8 mouse cellular contexts compared by ENCODE assay signal in the genomic region with DNA sequence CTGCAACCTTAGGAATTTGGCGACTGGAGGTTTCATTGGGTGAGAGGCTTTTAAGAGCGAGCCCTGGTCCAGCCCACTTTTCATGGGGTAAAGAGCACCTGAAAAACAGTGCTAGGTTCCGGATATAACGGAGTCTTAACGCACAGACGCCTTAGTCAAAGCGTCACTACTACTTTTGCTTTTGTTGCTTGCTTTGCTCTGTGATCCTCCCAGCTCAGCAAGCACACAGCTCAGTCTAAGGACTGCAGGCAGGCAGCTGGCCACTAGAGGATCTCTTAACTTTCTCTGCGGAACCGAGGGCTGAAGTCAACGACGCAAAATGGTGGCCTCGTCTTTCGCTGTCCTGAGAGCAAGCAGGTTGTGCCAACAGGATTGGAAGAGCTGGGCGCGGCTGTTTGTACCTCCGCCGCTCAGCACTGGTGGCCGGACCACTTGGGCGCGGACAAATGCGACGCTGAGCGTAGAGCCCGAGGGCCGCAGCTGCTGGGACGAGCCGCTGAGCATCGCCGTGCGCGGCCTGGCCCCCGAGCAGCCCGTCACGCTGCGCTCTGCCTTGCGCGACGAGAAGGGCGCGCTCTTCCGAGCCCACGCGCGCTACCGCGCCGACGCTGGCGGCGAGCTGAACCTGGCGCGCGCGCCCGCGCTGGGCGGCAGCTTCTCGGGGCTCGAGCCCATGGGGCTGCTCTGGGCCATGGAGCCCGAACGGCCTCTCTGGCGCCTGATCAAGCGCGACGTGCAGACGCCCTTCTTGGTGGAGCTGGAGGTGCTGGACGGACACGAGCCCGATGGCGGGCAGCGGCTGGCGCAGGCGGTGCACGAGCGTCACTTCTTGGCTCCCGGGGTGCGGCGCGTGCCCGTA. TPM values are rescaled to one million over a fixed set of nuclear protein-coding genes. Genes with fewer than 3 reads are reported as not detected.
A peak's percentile ranks its signal among the peaks of the same experiment; 100 is the strongest.
DNase-seq lines count a peak whose midpoint lies in the region; ATAC-seq lines count a peak whose summit lies in the region.

Gene Acot2 (plus strand): TSS at position 279 of the 859 bp plus-strand sequence.

- H3K4me2 ChIP-seq in heart, embryonic 14.5 days (ENCODE audit: low read length): peak within 1 kb of the TSS; percentile 73
- H3K4me2 ChIP-seq in liver, embryonic 12.5 days: peak within 1 kb of the TSS; percentile 89

- H3K27me3 ChIP-seq in forebrain, embryonic 10.5 days (ENCODE audit: poor library complexity, severe bottlenecking): no peaks in the 10 kb centered on the region
- H3K27me3 ChIP-seq in heart, embryonic 14.5 days (ENCODE audit: control insufficient read depth, insufficient read depth, low read length): no peaks in the 10 kb centered on the region
- H3K27me3 ChIP-seq in liver, embryonic 12.5 days (replicated peaks): no peaks in the 10 kb centered on the region; the same call in 1 of the 2 replicates
- no peaks in the 10 kb centered on the region for H3K27me3 ChIP-seq in splenic B cell, adult 2 months (ENCODE audit: control insufficient read depth, insufficient read depth, low read length, poor library complexity, severe bottlenecking)

- DNase-seq in CD8-positive naive resting alpha-beta T cell, adult 2 months (ENCODE audit: low read depth in 2 of 2, low spot score in 2 of 2): peak; percentile 81 to 85
- peak; percentile 65 for DNase-seq in c-Kit-positive CD71-negative TER-119-negative erythroid progenitor cells, embryonic 14.5 days (ENCODE audit: low read depth)
- peak; percentile 81 for DNase-seq in forebrain, embryonic 10.5 days (ENCODE audit: extremely low spot score, low spot score)
- DNase-seq in kidney, postnatal 10 days: peak; percentile 85
- DNase-seq in naive thymus-derived CD4-positive, alpha-beta T cell, adult 2 months (ENCODE audit: low read depth): peak; percentile 95
- peak; percentile 91 for DNase-seq in splenic B cell, adult 2 months (ENCODE audit: low read depth, low spot score)

- peaks cover 5% of the 10 kb centered on the region for H3K9me3 ChIP-seq in forebrain, embryonic 10.5 days
- no peaks in the 10 kb centered on the region for H3K9me3 ChIP-seq in heart, embryonic 14.5 days (ENCODE audit: control insufficient read depth, low read length)
- H3K9me3 ChIP-seq in liver, embryonic 12.5 days (replicated peaks): no peaks in the 10 kb centered on the region

- peak; percentile 78 for ATAC-seq in heart, embryonic 14.5 days (ENCODE audit: insufficient number of reproducible peaks, insufficient read depth, low FRiP score, low read depth)
- ATAC-seq in liver, embryonic 12.5 days: peak; percentile 75

- peak within 1 kb of the TSS; percentile 65 for H3K4me3 ChIP-seq in forebrain, embryonic 10.5 days
- peak within 1 kb of the TSS; percentile 66 to 92 for H3K4me3 ChIP-seq in heart, embryonic 14.5 days (ENCODE audit: control insufficient read depth in 1 of 2, insufficient read depth in 1 of 2, low read depth in 1 of 2, low read length in 2 of 2)
- H3K4me3 ChIP-seq in liver, embryonic 12.5 days: peak within 1 kb of the TSS; percentile 68

- peak within 1 kb of the TSS; percentile 92 for H3K9ac ChIP-seq in heart, embryonic 14.5 days (ENCODE audit: low read length)
- H3K9ac ChIP-seq in liver, embryonic 12.5 days: peak within 1 kb of the TSS; percentile 74

- WGBS in forebrain, embryonic 10.5 days: under 1% methylated on average over 80 of the region's 80 CpGs
- under 1% methylated on average over 77 of the region's 80 CpGs for WGBS in heart, embryonic 14.5 days
- WGBS in liver, embryonic 12.5 days (ENCODE audit: insufficient replicate concordance): under 1% methylated on average over 80 of the region's 80 CpGs

- H3K4me1 ChIP-seq in forebrain, embryonic 10.5 days: peaks cover 15% of the 10 kb centered on the region
- peaks cover 9 to 14% of the 10 kb centered on the region in 2 experiments; a peak in 3 of 4 replicates for H3K4me1 ChIP-seq in heart, embryonic 14.5 days (ENCODE audit: control insufficient read depth in 2 of 2, insufficient read depth in 2 of 2, low read length in 2 of 2)
- peaks cover 23% of the 10 kb centered on the region for H3K4me1 ChIP-seq in liver, embryonic 12.5 days

- peak within 1 kb of the TSS; percentile 92 for H3K27ac ChIP-seq in forebrain, embryonic 10.5 days
- H3K27ac ChIP-seq in heart, embryonic 14.5 days (replicated peaks in 1 of 2; ENCODE audit: control insufficient read depth in 1 of 2, insufficient read depth in 1 of 2, low read depth in 2 of 2, low read length in 2 of 2): peak within 1 kb of the TSS; percentile 98 to 100
- H3K27ac ChIP-seq in liver, embryonic 12.5 days: peak within 1 kb of the TSS; percentile 80

- H3K36me3 ChIP-seq in forebrain, embryonic 10.5 days (replicated peaks): peaks cover 6% of the 10 kb centered on the region
- peaks cover 13% of the 10 kb centered on the region; the same call in 1 of the 2 replicates for H3K36me3 ChIP-seq in heart, embryonic 14.5 days (ENCODE audit: control insufficient read depth, insufficient read depth, low read length)
- H3K36me3 ChIP-seq in liver, embryonic 12.5 days: no peaks in the 10 kb centered on the region
- peaks cover 4% of the 10 kb centered on the region; the same call in 1 of the 2 replicates for H3K36me3 ChIP-seq in splenic B cell, adult 2 months (ENCODE audit: control insufficient read depth, insufficient read depth, low read length, poor library complexity, severe bottlenecking)

RNA-seq across cellular contexts. Expression of gene Acot2, which starts in this region (rescaled TPM):
- 14.9 and 16.0 TPM in 2 replicates for polyA plus RNA-seq in forebrain, embryonic 10.5 days (2016; fragmentation: Nextera tagmentation; extraction: Ambion mirVana)
- polyA plus RNA-seq in heart, embryonic 14.5 days (2014; fragmentation: Nextera tagmentation; extraction: Ambion mirVana): 79.5 and 81.2 TPM in 2 replicates
- polyA plus RNA-seq in liver, embryonic 12.5 days (2016; fragmentation: Nextera tagmentation; extraction: Ambion mirVana): 15.1 and 15.2 TPM in 2 replicates

Comparison
In these comparisons a context has a peak if more than half of its experiments do, and no peak if none do; other contexts are left out.
1. Peak in every context shown above with its lines: DNase-seq, ATAC-seq, H3K4me3 ChIP-seq and H3K27ac ChIP-seq.